Mouse (Mus musculus): ENCODE measurements around the gene N4bp2l1. TPM values are rescaled to one million over a fixed set of nuclear protein-coding genes. Genes with fewer than 3 reads are reported as not detected.
"Not testable (repeated sequence)": the region's sequence is repeated elsewhere in the genome, so short reads cannot be mapped to it uniquely, and the experiment has no call there.

The N4bp2l1 gene
- 16.3 and 16.5 TPM in 2 replicates for polyA plus RNA-seq (2015; fragmentation: Nextera tagmentation; extraction: Ambion mirVana)

- H3K4me2 ChIP-seq, result no peak within 1 kb of the TSS
- no peak within 1 kb of the TSS for H3K27ac ChIP-seq (replicated peaks)
- H3K9ac ChIP-seq, result no peak within 1 kb of the TSS
- H3K27me3 ChIP-seq, result peaks cover 11% of the 10 kb centered on the region
- no peaks in the 10 kb centered on the region for H3K36me3 ChIP-seq
- H3K4me1 ChIP-seq (replicated peaks), result peaks cover 23% of the 10 kb centered on the region
- no peak for ATAC-seq (ENCODE audit: low FRiP score, low read depth)
- no peaks in the 10 kb centered on the region for H3K9me3 ChIP-seq
- 89% methylated on average over 7 of the region's 7 CpGs for WGBS
- no peak within 1 kb of the TSS for H3K4me3 ChIP-seq
Measured at GRCm38 (mm10) chr5:150597088-150597487, at the start of gene N4bp2l1. Gene N4bp2l1 (minus strand): TSS chr5:150597188.

DNA sequence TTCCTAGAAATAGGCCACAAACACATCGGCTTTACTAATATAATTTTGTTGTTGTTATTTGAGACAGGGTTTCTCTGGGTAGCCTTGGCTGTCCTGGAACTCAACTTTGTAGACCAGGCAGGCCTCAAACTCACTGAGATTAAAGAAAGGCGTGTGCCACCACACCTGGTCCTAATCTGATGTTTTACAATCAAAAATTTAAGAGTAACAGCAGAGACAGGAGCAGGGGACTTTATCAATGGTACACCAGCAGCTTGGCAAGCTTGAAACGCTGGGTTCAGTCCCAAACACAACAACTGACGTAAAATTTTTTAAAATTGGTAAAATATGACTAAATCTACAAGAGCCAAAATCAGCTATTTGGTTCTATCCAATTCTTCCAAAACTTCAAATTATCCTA, 47.9 kb upstream of the N4bp2l1 start:
- no peaks in the 10 kb centered on the region for H3K9me3 ChIP-seq
- H3K27me3 ChIP-seq, result no peaks in the 10 kb centered on the region
- 97% methylated on average over 4 of the region's 4 CpGs for WGBS
- ATAC-seq (ENCODE audit: low FRiP score, low read depth), result no peak
- no peaks in the 10 kb centered on the region for H3K4me1 ChIP-seq (replicated peaks)
- peaks cover 34% of the 10 kb centered on the region for H3K36me3 ChIP-seq
- no peak overlapping the region for H3K27ac ChIP-seq (replicated peaks)
- H3K4me3 ChIP-seq, result no peak overlapping the region
- no peak overlapping the region for H3K4me2 ChIP-seq
- no peak overlapping the region for H3K9ac ChIP-seq

DNA sequence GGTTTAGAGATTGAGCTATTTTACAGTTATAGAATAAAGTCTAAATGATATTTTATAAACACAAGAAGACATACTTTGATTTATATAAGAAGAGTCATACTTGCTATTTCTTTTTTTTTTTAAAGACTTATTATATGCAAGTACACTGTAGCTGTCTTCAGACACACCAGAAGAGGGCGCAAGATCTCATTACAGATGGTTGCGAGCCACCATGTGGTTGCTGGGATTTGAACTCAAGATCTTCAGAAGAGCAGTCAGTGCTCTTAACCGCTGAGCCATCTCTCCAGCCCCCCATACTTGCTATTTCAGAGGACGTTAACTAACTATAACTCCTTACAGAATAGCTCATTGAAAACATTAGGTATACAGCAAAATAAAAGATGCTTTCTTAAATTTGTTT, 46.4 kb upstream of the N4bp2l1 start:
- not testable (repeated sequence) for H3K9me3 ChIP-seq; H3K4me3 ChIP-seq; H3K4me2 ChIP-seq; H3K4me1 ChIP-seq (replicated peaks); H3K9ac ChIP-seq; H3K27ac ChIP-seq (replicated peaks); H3K27me3 ChIP-seq; ATAC-seq (ENCODE audit: low FRiP score, low read depth)
- peaks cover 29% of the 10 kb centered on the region for H3K36me3 ChIP-seq
- 98% methylated on average over 4 of the region's 4 CpGs for WGBS

- Histone ChIP-seq H3K27me3 (no peaks in the 10 kb centered on the region), H3K4me1 (replicated peaks) (no peaks in the 10 kb centered on the region), H3K4me2 (no peak overlapping the region), H3K9me3 (no peaks in the 10 kb centered on the region), H3K27ac (replicated peaks) (no peak overlapping the region), H3K9ac (no peak overlapping the region), H3K36me3 (peaks cover 35% of the 10 kb centered on the region), H3K4me3 (no peak overlapping the region)
- ATAC-seq (ENCODE audit: low FRiP score, low read depth), result no peak
- WGBS, result 94% methylated on average over 3 of the region's 3 CpGs
Measured at GRCm38 (mm10) chr5:150641440-150641839, 44.5 kb upstream of the N4bp2l1 start.

GRCm38 (mm10) chr5:150629692-150630091, 32.7 kb upstream of the N4bp2l1 start:
- no peak overlapping the region for H3K4me2 ChIP-seq
- 0 out of 2 replicates have a peak, but pooled peaks cover 4% of the 10 kb centered on the region for H3K36me3 ChIP-seq
- H3K9me3 ChIP-seq, result no peaks in the 10 kb centered on the region
- ATAC-seq (ENCODE audit: low FRiP score, low read depth), result no peak
- no peaks in the 10 kb centered on the region for H3K27me3 ChIP-seq
- no peaks in the 10 kb centered on the region for H3K4me1 ChIP-seq (replicated peaks)
- H3K9ac ChIP-seq, result no peak overlapping the region
- H3K27ac ChIP-seq (replicated peaks), result no peak overlapping the region
- no peak overlapping the region for H3K4me3 ChIP-seq
- 89% methylated on average over 2 of the region's 2 CpGs for WGBS

DNA sequence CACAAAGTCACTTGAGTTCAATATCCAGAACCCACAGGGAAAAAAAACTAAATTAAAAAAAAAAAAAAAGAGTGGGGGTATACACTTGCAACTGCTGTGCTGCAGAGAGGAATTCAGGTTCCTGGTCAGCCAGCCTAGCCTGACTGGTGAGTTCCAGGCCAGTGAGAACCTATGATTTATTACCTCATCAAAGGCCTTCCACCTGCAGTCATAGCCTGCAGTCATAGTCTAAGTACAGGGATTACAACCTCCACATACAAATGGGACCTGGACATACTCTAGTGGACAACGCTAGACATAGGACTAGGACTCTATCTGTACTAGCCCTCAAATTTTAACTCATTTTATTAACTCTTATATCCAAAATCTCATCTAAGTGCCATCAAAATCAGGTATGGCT, 32.3 kb upstream of the N4bp2l1 start:
- 100% methylated on average over 1 of the region's 1 CpGs for WGBS
- Histone ChIP-seq H3K4me1 (replicated peaks) (no peaks in the 10 kb centered on the region), H3K27ac (replicated peaks) (no peak overlapping the region), H3K4me3 (no peak overlapping the region), H3K9me3 (no peaks in the 10 kb centered on the region), H3K9ac (no peak overlapping the region), H3K36me3 (0 out of 2 replicates have a peak, but pooled peaks cover 2% of the 10 kb centered on the region), H3K4me2 (no peak overlapping the region), H3K27me3 (no peaks in the 10 kb centered on the region)
- no peak for ATAC-seq (ENCODE audit: low FRiP score, low read depth)

DNA sequence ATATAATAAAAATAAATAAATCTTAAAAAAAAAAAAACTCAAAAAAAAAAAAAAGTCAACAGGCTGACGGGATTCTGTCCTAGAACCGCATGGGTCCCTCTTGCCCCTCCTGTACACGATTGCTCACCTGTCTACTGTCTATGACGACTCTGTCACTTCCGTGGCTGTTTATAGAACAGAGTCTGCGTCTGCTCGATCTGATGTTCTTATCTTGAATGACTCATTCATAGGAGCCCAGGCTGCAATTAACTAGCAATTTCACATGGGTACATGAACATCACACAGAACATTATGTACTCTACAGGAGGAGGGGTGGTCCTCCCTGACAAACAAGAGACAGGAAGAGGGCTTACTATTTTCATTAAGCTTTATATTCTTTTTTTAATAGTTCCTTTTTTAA, 28.5 kb upstream of the N4bp2l1 start:
- Histone ChIP-seq H3K27me3 (no peaks in the 10 kb centered on the region), H3K4me2 (no peak overlapping the region), H3K36me3 (no peaks in the 10 kb centered on the region), H3K27ac (replicated peaks) (no peak overlapping the region), H3K4me1 (replicated peaks) (no peaks in the 10 kb centered on the region), H3K9me3 (no peaks in the 10 kb centered on the region), H3K9ac (no peak overlapping the region), H3K4me3 (no peak overlapping the region)
- ATAC-seq (ENCODE audit: low FRiP score, low read depth), result no peak
- 95% methylated on average over 7 of the region's 7 CpGs for WGBS

- H3K27ac ChIP-seq (replicated peaks), result no peak overlapping the region
- H3K4me2 ChIP-seq, result no peak overlapping the region
- 43% methylated on average over 1 of the region's 1 CpGs for WGBS
- H3K4me1 ChIP-seq (replicated peaks), result no peaks in the 10 kb centered on the region
- H3K4me3 ChIP-seq, result no peak overlapping the region
- no peaks in the 10 kb centered on the region for H3K36me3 ChIP-seq
- ATAC-seq (ENCODE audit: low FRiP score, low read depth), result no peak
- no peak overlapping the region for H3K9ac ChIP-seq
- H3K27me3 ChIP-seq, result no peaks in the 10 kb centered on the region
- H3K9me3 ChIP-seq, result no peaks in the 10 kb centered on the region
Measured at GRCm38 (mm10) chr5:150622792-150623191, 25.8 kb upstream of the N4bp2l1 start.

DNA sequence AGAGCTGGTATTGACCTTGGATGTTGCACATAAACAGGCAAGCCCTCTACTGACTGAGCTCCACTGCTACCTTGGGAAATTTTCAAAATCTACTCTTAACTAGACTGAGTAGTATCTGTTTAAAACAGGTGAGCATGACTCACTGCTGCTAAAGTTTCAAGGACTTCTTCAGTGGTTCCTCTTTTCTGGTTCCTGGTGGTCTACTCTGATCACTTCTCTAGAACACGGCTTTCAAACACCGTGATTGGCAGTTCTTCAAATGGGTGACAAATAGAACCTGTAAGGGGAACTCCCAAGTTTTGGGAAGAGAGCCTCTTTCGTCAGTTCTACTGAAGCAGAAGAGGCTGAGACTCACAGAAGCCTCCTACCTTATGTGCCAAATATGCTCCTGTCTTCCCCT, 24.6 kb upstream of the N4bp2l1 start:
- WGBS, result 94% methylated on average over 3 of the region's 3 CpGs
- ATAC-seq (ENCODE audit: low FRiP score, low read depth), result no peak

GRCm38 (mm10) chr5:150620588-150621135, 23.7 kb upstream of the N4bp2l1 start:
- Histone ChIP-seq H3K36me3 (no peaks in the 10 kb centered on the region), H3K9me3 (no peaks in the 10 kb centered on the region), H3K4me3 (no peak overlapping the region), H3K4me1 (replicated peaks) (no peaks in the 10 kb centered on the region), H3K27me3 (no peaks in the 10 kb centered on the region), H3K9ac (no peak overlapping the region), H3K4me2 (no peak overlapping the region), H3K27ac (replicated peaks) (no peak overlapping the region)
- 90% methylated on average over 7 of the region's 7 CpGs for WGBS
- ATAC-seq (ENCODE audit: low FRiP score, low read depth), result no peak

More for the DNA sequence above, 24.6 kb upstream of the N4bp2l1 start:
- no peak overlapping the region for H3K9ac ChIP-seq
- no peak overlapping the region for H3K4me3 ChIP-seq
- no peaks in the 10 kb centered on the region for H3K9me3 ChIP-seq
- H3K27me3 ChIP-seq, result no peaks in the 10 kb centered on the region
- H3K36me3 ChIP-seq, result no peaks in the 10 kb centered on the region
- H3K27ac ChIP-seq (replicated peaks), result no peak overlapping the region
- H3K4me1 ChIP-seq (replicated peaks), result no peaks in the 10 kb centered on the region
- H3K4me2 ChIP-seq, result no peak overlapping the region

GRCm38 (mm10) chr5:150618599-150619355, 21.8 kb upstream of the N4bp2l1 start:
- H3K4me2 ChIP-seq, result no peak overlapping the region
- WGBS, result 93% methylated on average over 10 of the region's 10 CpGs
- no peaks in the 10 kb centered on the region for H3K27me3 ChIP-seq
- no peak overlapping the region for H3K9ac ChIP-seq
- H3K4me3 ChIP-seq, result no peak overlapping the region
- no peak for ATAC-seq (ENCODE audit: low FRiP score, low read depth)
- H3K36me3 ChIP-seq, result no peaks in the 10 kb centered on the region
- H3K27ac ChIP-seq (replicated peaks), result no peak overlapping the region
- H3K4me1 ChIP-seq (replicated peaks), result no peaks in the 10 kb centered on the region
- H3K9me3 ChIP-seq, result no peaks in the 10 kb centered on the region

- no peak overlapping the region for H3K27ac ChIP-seq (replicated peaks)
- WGBS, result 75% methylated on average over 3 of the region's 3 CpGs
- no peak overlapping the region for H3K4me2 ChIP-seq
- H3K9ac ChIP-seq, result no peak overlapping the region
- no peaks in the 10 kb centered on the region for H3K4me1 ChIP-seq (replicated peaks)
- H3K36me3 ChIP-seq, result no peaks in the 10 kb centered on the region
- no peaks in the 10 kb centered on the region for H3K9me3 ChIP-seq
- H3K4me3 ChIP-seq, result no peak overlapping the region
- ATAC-seq (ENCODE audit: low FRiP score, low read depth), result no peak
- no peaks in the 10 kb centered on the region for H3K27me3 ChIP-seq
Measured at GRCm38 (mm10) chr5:150616731-150617130, 19.7 kb upstream of the N4bp2l1 start.
